Mouse (Mus musculus) olfactory bulb, adult 2 months (tissue): ENCODE measurements around the gene Hspb11. TPM values are rescaled to one million over a fixed set of nuclear protein-coding genes. Genes with fewer than 3 reads are reported as not detected.
A peak's percentile ranks its signal among the peaks of the same experiment; 100 is the strongest.

Experiments used
- H3K27ac ChIP-seq: fragments of 200-500 bp; 2 replicates; pipeline ENCODE4 v1.5.1; 2012; ENCODE audit warnings: low read depth, low read length; ENCODE audit not compliant: insufficient read depth
- H3K4me1 ChIP-seq: fragments of 200-500 bp; 2 replicates; pipeline ENCODE4 v1.6.1; 2012; ENCODE audit warnings: low read length; ENCODE audit not compliant: control insufficient read depth, insufficient read depth
- H3K4me3 ChIP-seq: fragments of 200-500 bp; 2 replicates; pipeline ENCODE4 v1.5.1; 2012; ENCODE audit warnings: mild to moderate bottlenecking, low read depth, low read length, moderate library complexity; ENCODE audit not compliant: insufficient read depth
- CTCF ChIP-seq: fragments of 200-500 bp; IDR thresholded peaks from 2 replicates; pipeline ENCODE4 v1.5.1; 2012; ENCODE audit warnings: low read depth, mild to moderate bottlenecking, low read length, moderate library complexity; ENCODE audit not compliant: insufficient read depth
- POLR2A ChIP-seq: fragments of 200-500 bp; IDR thresholded peaks from 2 replicates; pipeline ENCODE4 v1.6.1; 2012; ENCODE audit warnings: mild to moderate bottlenecking, low read depth, low read length, moderate library complexity; ENCODE audit not compliant: insufficient read depth
- WGBS: fragments of 180-500 bp; shearing (Covaris S2); methylation state at CpG from one replicate; pipeline ENCODE4 v1.1.7; 2018; 5-methylcytosine and 5-hydroxymethylcytosine counted together
- polyA plus RNA-seq: library from polyadenylated mRNA; stranded (reverse); fragments of >200 nt; gene quantifications from 2 replicates; pipeline ENCODE4 v1.2.4, GENCODE M21; 2012; ENCODE audit warnings: low replicate concordance; ENCODE audit not compliant: missing spikeins, insufficient read depth, insufficient read length

Hspb11 gene
- polyA plus RNA-seq, 1 experiment, result not detected

GRCm38 (mm10) chr4:107299779-107300340, 46.5 kb downstream of the Hspb11 start:
- TF ChIP-seq CTCF (no peak), POLR2A (no peak)
- Histone ChIP-seq H3K27ac (no peak overlapping the region), H3K4me1 (no peaks in the 10 kb centered on the region), H3K4me3 (no peak overlapping the region)
- WGBS, result 90% methylated on average over 7 of the region's 7 CpGs

- Histone ChIP-seq H3K4me1 (no peaks in the 10 kb centered on the region), H3K27ac (no peak overlapping the region), H3K4me3 (no peak overlapping the region)
- 79% methylated on average over 4 of the region's 4 CpGs for WGBS
- TF ChIP-seq CTCF (no peak), POLR2A (no peak)
Observed at GRCm38 (mm10) chr4:107300371-107300770, 47.0 kb downstream of the Hspb11 start.

GRCm38 (mm10) chr4:107300902-107301555, 47.6 kb downstream of the Hspb11 start:
- WGBS, result 98% methylated on average over 1 of the region's 1 CpGs
- H3K4me1 ChIP-seq, result no peaks in the 10 kb centered on the region
- TF ChIP-seq POLR2A (no peak), CTCF (no peak)
- H3K27ac ChIP-seq, result no peak overlapping the region
- H3K4me3 ChIP-seq, result no peak overlapping the region

GRCm38 (mm10) chr4:107302221-107302620, 48.8 kb downstream of the Hspb11 start:
- Histone ChIP-seq H3K4me3 (no peak overlapping the region), H3K27ac (no peak overlapping the region), H3K4me1 (no peaks in the 10 kb centered on the region)
- TF ChIP-seq POLR2A (no peak), CTCF (no peak)
- 89% methylated on average over 9 of the region's 9 CpGs for WGBS

- TF ChIP-seq POLR2A (no peak), CTCF (no peak)
- Histone ChIP-seq H3K4me3 (no peak overlapping the region), H3K4me1 (no peaks in the 10 kb centered on the region), H3K27ac (no peak overlapping the region)
- 95% methylated on average over 4 of the region's 4 CpGs for WGBS
Observed at GRCm38 (mm10) chr4:107302832-107303231, 49.4 kb downstream of the Hspb11 start.

- WGBS, result 90% methylated on average over 3 of the region's 3 CpGs
- TF ChIP-seq POLR2A (no peak), CTCF (no peak)
- H3K4me3 ChIP-seq, result no peak overlapping the region
- no peaks in the 10 kb centered on the region for H3K4me1 ChIP-seq
- no peak overlapping the region for H3K27ac ChIP-seq
Observed at GRCm38 (mm10) chr4:107303531-107303930, 50.1 kb downstream of the Hspb11 start.

- WGBS, result 49% methylated on average over 6 of the region's 6 CpGs
- no peak for TF ChIP-seq POLR2A
- no peak for TF ChIP-seq CTCF
- no peaks in the 10 kb centered on the region for H3K4me1 ChIP-seq
- no peak within 1 kb of the TSS for H3K27ac ChIP-seq
- no peak within 1 kb of the TSS for H3K4me3 ChIP-seq
Observed at GRCm38 (mm10) chr4:107306966-107307365, 53.6 kb downstream of the Hspb11 start, which contains the start of gene Dio1. Dio1 (minus strand) TSS chr4:107307169.

- TF ChIP-seq CTCF (no peak), POLR2A (peak; percentile 53; the same call in 1 of the 2 replicates)
- Histone ChIP-seq H3K4me1 (peaks cover 14% of the 10 kb centered on the region), H3K4me3 (peak within 1 kb of the TSS; percentile 64), H3K27ac (peak within 1 kb of the TSS; percentile 33; the same call in 1 of the 2 replicates)
- under 1% methylated on average over 29 of the region's 29 CpGs for WGBS
Observed at GRCm38 (mm10) chr4:107313690-107314478, 60.5 kb downstream of the Hspb11 start, which contains the start of gene Yipf1. Yipf1 (plus strand) TSS chr4:107314363.

GRCm38 (mm10) chr4:107314479-107314805, 61.0 kb downstream of the Hspb11 start:
- peak overlapping the region; percentile 64 for H3K4me3 ChIP-seq
- TF ChIP-seq CTCF (no peak), POLR2A (no peak)
- no peak overlapping the region for H3K27ac ChIP-seq
- peaks cover 18% of the 10 kb centered on the region for H3K4me1 ChIP-seq
- WGBS, result 8% methylated on average over 7 of the region's 7 CpGs
